Mouse (Mus musculus) lung, embryonic 14.5 days (tissue): ENCODE data around the gene Plekhg5. TPM values are rescaled to one million over a fixed set of nuclear protein-coding genes. Genes with fewer than 3 reads are reported as not detected.

Experiments
- ATAC-seq: fragments of 200-750 bp; cut with Nextera tagmentation; 2 replicates; pipeline ENCODE4 v1.8.0; 2017; ENCODE audit warnings: mild to moderate bottlenecking, moderate TSS enrichment, moderate library complexity; ENCODE audit not compliant: insufficient read depth
- DNase-seq: peaks from one replicate; pipeline ENCODE4 v3.0.0-alpha.2; 2015
- H3K27ac ChIP-seq: fragments of 300-500 bp; sonication (generic); 2 replicates; pipeline ENCODE4 v1.5.1; 2014; ENCODE audit warnings: low read depth, mild to moderate bottlenecking, moderate library complexity
- H3K27me3 ChIP-seq: fragments of 300-500 bp; sonication (generic); 2 replicates; pipeline ENCODE4 v1.6.1; 2014; ENCODE audit warnings: low read length, control low read depth; ENCODE audit not compliant: insufficient read depth
- H3K36me3 ChIP-seq: fragments of 300-500 bp; sonication (generic); 2 replicates; pipeline ENCODE4 v1.6.1; 2014; ENCODE audit warnings: control low read depth; ENCODE audit not compliant: insufficient read depth
- H3K4me1 ChIP-seq: fragments of 300-500 bp; sonication (generic); 2 replicates; pipeline ENCODE4 v1.6.1; 2014; ENCODE audit warnings: antibody characterized with exemption, control low read depth; ENCODE audit not compliant: insufficient read depth
- H3K4me2 ChIP-seq: fragments of 300-500 bp; sonication (generic); 2 replicates; pipeline ENCODE4 v1.6.1; 2014; ENCODE audit warnings: mild to moderate bottlenecking
- H3K4me3 ChIP-seq: fragments of 300-500 bp; sonication (generic); 2 replicates; pipeline ENCODE4 v1.5.1; 2014; ENCODE audit warnings: low read depth, low read length
- H3K9ac ChIP-seq: fragments of 300-500 bp; sonication (generic); 2 replicates; pipeline ENCODE4 v1.6.1; 2014
- H3K9me3 ChIP-seq: fragments of 300-500 bp; sonication (generic); 2 replicates; pipeline ENCODE4 v1.6.1; 2016; ENCODE audit warnings: low read depth, low read length, control low read depth
- CTCF ChIP-seq: IDR thresholded peaks from 2 replicates; pipeline ENCODE4 v1.5.1; 2016; ENCODE audit warnings: antibody characterized with exemption, low read depth
- WGBS: fragments of 180-500 bp; shearing (Covaris S2); extraction: QIAGEN DNeasy Blood & Tissue Kit; methylation state at CpG from one replicate; pipeline ENCODE4 v1.1.7; 2014; 5-methylcytosine and 5-hydroxymethylcytosine counted together
- polyA plus RNA-seq: library from polyadenylated mRNA; unstranded; fragments of >200 nt; fragmentation: Nextera tagmentation; extraction: Ambion mirVana; gene quantifications from 2 replicates; pipeline ENCODE4 v1.2.1, GENCODE M21; 2014

The Plekhg5 gene
- polyA plus RNA-seq, 1 experiment from 2014 or later: 18.5 TPM

DNA sequence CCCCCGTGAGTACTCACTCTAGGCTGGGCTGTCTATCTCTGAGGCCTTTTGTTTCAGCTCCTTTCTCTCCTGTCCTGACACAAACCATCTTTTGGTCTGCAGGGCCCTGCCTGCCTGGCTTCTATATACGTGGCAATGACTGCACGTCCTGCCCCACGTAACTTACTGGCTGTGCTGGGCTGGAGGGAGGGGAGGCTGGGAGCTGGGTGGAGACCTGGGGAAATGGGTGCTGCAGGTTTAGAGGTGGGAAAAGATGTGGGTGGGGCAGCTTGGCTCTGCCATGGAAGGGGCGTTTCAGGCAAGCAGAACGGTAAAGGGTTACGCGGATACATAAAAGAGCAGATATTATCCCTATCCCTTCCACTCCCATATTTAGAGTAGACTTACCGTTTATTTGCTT lies 45.2 kb downstream of the Plekhg5 start:
- Histone ChIP-seq H3K27me3 (peaks cover 67% of the 10 kb centered on the region), H3K4me2 (no peak overlapping the region), H3K4me1 (no peaks in the 10 kb centered on the region; the same call in 1 of the 2 replicates), H3K4me3 (no peak overlapping the region), H3K27ac (no peak overlapping the region), H3K36me3 (peaks cover 24% of the 10 kb centered on the region), H3K9ac (no peak overlapping the region), H3K9me3 (no peaks in the 10 kb centered on the region)
- DNase-seq: no peak
- no peak for TF ChIP-seq CTCF
- ATAC-seq: no peak
- 55% methylated on average over 9 of the region's 9 CpGs for WGBS

DNA sequence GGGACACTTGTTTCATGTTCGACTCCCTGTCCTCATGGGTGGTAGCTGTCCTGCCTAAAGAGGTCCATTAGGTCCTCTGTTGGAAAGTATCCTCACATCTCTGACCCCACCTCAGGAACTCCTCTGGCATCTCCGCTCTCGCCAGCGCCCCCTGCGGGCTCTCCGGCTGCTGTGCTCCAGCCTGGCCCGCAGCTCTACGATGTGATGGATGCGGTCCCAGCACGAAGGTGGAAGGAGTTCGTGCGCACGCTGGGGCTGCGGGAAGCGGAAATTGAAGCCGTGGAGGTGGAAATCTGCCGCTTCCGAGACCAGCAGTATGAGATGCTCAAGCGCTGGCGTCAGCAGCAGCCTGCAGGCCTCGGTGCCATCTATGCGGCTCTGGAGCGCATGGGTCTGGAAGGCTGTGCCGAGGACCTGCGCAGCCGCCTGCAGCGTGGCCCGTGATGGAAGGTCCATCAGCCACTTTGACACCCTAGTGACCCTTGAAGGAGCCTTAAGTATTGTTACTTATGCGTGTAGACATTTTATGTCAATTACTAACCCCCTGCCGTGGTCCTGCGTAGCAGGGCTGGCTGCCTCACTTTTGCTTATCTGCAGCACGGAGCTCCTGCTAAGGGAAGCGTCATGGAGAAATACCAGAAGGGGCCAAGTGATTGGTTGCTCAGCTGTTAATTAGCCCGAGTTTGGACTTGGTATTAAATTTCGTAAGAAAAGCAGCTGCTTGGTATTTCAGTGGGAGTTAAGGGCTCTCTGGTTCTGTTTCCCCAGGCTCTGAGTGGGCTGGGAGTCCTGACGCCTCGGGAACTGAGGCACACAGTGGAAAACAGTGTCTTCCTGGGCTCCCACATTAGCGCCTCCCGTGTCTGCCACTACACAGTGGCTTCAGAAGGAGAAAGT lies 47.3 kb downstream of the Plekhg5 start:
- Histone ChIP-seq H3K27ac (no peak overlapping the region), H3K4me1 (no peaks in the 10 kb centered on the region; the same call in 1 of the 2 replicates), H3K4me2 (peak overlapping the region; percentile 47; the same call in 1 of the 2 replicates), H3K9ac (no peak overlapping the region), H3K36me3 (peaks cover 4% of the 10 kb centered on the region; the same call in 1 of the 2 replicates), H3K27me3 (peaks cover 86% of the 10 kb centered on the region), H3K4me3 (peak overlapping the region; percentile 18), H3K9me3 (no peaks in the 10 kb centered on the region)
- DNase-seq (peak; percentile 68), ATAC-seq (0 out of 2 replicates have a peak, but pooled peaks have one; percentile 16)
- 5% methylated on average over 39 of the region's 39 CpGs for WGBS
- TF ChIP-seq CTCF: peak; percentile 64

- H3K36me3 ChIP-seq: no peaks in the 10 kb centered on the region; the same call in 1 of the 2 replicates
- peaks cover 92% of the 10 kb centered on the region for H3K27me3 ChIP-seq
- TF ChIP-seq CTCF: no peak
- peak overlapping the region; percentile 47 for H3K4me2 ChIP-seq
- no peaks in the 10 kb centered on the region; the same call in 1 of the 2 replicates for H3K4me1 ChIP-seq
- DNase-seq (peak; percentile 15), ATAC-seq (no peak)
- H3K4me3 ChIP-seq: peak overlapping the region; percentile 18; the same call in 1 of the 2 replicates
- no peaks in the 10 kb centered on the region for H3K9me3 ChIP-seq
- no peak overlapping the region for H3K9ac ChIP-seq
- H3K27ac ChIP-seq: no peak overlapping the region
- WGBS: 2% methylated on average over 31 of the region's 31 CpGs
Observed at GRCm38 (mm10) chr4:152120311-152121182, 48.2 kb downstream of the Plekhg5 start.

DNA sequence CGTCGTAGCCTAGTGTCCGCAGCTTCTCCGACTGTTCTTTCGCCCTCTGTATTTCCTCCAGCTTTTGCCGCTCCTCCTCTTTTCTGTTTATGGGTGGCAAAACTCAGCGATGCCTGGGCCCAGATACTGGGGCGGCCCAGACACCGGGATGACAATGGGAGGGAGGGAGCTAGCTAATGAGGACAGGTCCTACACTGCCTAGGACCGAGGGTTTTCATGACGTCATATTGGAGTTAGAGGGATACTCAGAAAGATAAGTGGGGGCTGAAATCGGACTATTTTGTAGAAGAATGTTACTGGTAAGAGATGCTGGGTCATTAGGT lies 48.8 kb downstream of the Plekhg5 start:
- DNase-seq (no peak), ATAC-seq (no peak)
- no peak for TF ChIP-seq CTCF
- Histone ChIP-seq H3K27ac (no peak overlapping the region), H3K4me2 (peak overlapping the region; percentile 47; the same call in 1 of the 2 replicates), H3K36me3 (no peaks in the 10 kb centered on the region; the same call in 1 of the 2 replicates), H3K9ac (no peak overlapping the region), H3K4me1 (no peaks in the 10 kb centered on the region; the same call in 1 of the 2 replicates), H3K27me3 (peaks cover 94% of the 10 kb centered on the region), H3K9me3 (no peaks in the 10 kb centered on the region), H3K4me3 (peak overlapping the region; percentile 18; the same call in 1 of the 2 replicates)
- WGBS: 3% methylated on average over 12 of the region's 12 CpGs

- peaks cover 97% of the 10 kb centered on the region for H3K27me3 ChIP-seq
- TF ChIP-seq CTCF: no peak
- no peaks in the 10 kb centered on the region for H3K9me3 ChIP-seq
- H3K4me1 ChIP-seq: no peaks in the 10 kb centered on the region; the same call in 1 of the 2 replicates
- H3K4me3 ChIP-seq: no peak overlapping the region
- H3K4me2 ChIP-seq: no peak overlapping the region; the same call in 1 of the 2 replicates
- H3K27ac ChIP-seq: no peak overlapping the region
- DNase-seq: no peak
- H3K9ac ChIP-seq: no peak overlapping the region
- 35% methylated on average over 13 of the region's 13 CpGs for WGBS
- H3K36me3 ChIP-seq: no peaks in the 10 kb centered on the region; the same call in 1 of the 2 replicates
- ATAC-seq: no peak
Observed at GRCm38 (mm10) chr4:152124361-152124961, 52.2 kb downstream of the Plekhg5 start.

- no peaks in the 10 kb centered on the region for H3K9me3 ChIP-seq
- 14% methylated on average over 56 of the region's 56 CpGs for WGBS
- TF ChIP-seq CTCF: no peak
- no peak for ATAC-seq
- peak overlapping the region; percentile 37; the same call in 1 of the 2 replicates for H3K4me2 ChIP-seq
- peak; percentile 30 for DNase-seq
- peaks cover 1% of the 10 kb centered on the region; the same call in 1 of the 2 replicates for H3K4me1 ChIP-seq
- H3K4me3 ChIP-seq: peak overlapping the region; percentile 17
- H3K27ac ChIP-seq: no peak overlapping the region
- no peaks in the 10 kb centered on the region; the same call in 1 of the 2 replicates for H3K36me3 ChIP-seq
- H3K9ac ChIP-seq: no peak overlapping the region
- peaks cover 97% of the 10 kb centered on the region for H3K27me3 ChIP-seq
Observed at GRCm38 (mm10) chr4:152125161-152126025, 53.1 kb downstream of the Plekhg5 start.
